Mouse (Mus musculus) gastrocnemius, postnatal 36 days (tissue): ENCODE results near the gene Scn4b. TPM values are rescaled to one million over a fixed set of nuclear protein-coding genes. Genes with fewer than 3 reads are reported as not detected.

Source experiments
- DNase-seq, 2 experiments: peaks; one replicate each; pipeline ENCODE4 v3.0.0; 2022
- intact Hi-C: fragments of 180-260 bp; cut with DNase I; formaldehyde crosslinking; loops from one replicate; pipeline ENCODE4 v1.15.1; 2025
- long read RNA-seq, 2 experiments: library from polyadenylated mRNA; stranded (forward); transcript quantifications; one replicate each; pipeline ENCODE4 v2.0.0; 2021
- total RNA-seq, 2 experiments: library from RNA; stranded (reverse); gene quantifications; 2 replicates each; pipeline ENCODE4 v1.2.3; 2021

The Scn4b gene
- 100 to 1,000 TPM; 209 to 240 TPM for total RNA-seq
- long read RNA-seq, experiment 1, partial matches to known transcripts = 1 of 43 reads
- long read RNA-seq, experiment 1, other reads (novel, unspliced or antisense) = 42 of 43 reads
- long read RNA-seq, experiment 2, full-length matches to known transcripts = 7 of 61 reads
- long read RNA-seq, experiment 2, partial matches to known transcripts = 54 of 61 reads
- long read RNA-seq, experiment 2, other reads (novel, unspliced or antisense) = 0 of 61 reads

DNA sequence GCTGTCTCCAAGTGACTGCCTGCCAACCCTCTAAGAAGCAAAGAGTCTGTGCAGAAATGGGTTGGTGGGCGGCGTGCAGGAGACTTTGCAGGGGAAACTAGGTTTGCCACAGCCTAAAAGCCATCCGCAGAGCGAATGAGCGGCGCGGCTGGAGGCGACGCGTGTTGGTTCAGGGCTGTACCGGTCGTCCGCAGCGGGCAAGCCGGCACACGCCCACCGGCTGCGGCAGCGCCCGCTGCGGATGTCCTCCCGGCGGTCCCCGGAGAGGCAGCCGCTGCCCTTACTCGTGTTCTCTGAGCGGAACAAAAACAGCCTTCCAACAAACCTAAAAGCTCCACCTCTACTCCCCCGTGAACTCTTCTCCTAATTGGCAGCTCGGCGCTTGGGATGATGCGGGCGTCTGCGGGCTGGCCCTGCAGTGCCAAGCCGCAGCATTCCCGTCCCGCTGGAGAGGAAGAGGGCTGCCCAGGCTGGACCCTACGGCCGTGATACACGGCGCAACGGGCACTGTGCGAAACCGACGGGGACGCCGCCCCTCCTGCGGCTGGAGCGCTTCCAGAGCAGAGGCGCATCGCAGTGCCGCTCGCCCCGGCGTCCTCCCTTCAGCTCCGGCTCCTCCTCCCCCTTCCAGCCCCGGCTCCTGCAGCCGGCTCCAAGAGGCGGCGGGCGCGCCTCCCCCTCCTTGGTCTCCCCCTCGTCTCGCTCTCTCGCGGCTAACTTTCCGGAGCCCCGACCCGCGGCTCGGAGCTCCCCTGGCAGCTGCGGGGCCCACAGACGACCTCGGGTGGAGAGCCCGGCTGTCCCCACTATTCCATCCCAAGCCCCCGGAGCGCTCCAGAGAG lies at the start of gene Scn4b:
TSS of gene Scn4b (plus strand) at position 205 of the 842 bp plus-strand sequence.
- intact Hi-C loops = no loop called here
- DNase-seq = peak; percentile 50 to 51

DNA sequence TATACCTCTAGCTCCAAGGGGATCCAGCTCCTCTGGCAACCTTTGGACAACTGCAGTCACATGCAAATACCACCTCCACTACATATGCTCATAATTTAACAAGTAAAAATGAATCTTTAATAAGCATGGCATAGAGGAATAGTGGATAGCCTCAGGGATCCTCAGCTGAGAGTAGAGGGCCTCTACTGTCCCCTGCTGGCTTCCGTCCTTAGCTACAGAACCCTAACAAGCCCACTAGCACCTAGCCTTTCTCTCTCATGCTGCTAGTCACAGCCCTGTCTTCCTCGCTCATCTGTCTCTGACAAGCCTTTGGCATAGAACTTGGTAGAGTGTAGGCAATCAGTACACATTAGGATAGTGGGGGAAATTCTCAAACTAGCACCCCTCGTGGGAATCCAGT lies 47.4 kb upstream of the Scn4b start:
- intact Hi-C loops = no loop called here
- no peak for DNase-seq

DNA sequence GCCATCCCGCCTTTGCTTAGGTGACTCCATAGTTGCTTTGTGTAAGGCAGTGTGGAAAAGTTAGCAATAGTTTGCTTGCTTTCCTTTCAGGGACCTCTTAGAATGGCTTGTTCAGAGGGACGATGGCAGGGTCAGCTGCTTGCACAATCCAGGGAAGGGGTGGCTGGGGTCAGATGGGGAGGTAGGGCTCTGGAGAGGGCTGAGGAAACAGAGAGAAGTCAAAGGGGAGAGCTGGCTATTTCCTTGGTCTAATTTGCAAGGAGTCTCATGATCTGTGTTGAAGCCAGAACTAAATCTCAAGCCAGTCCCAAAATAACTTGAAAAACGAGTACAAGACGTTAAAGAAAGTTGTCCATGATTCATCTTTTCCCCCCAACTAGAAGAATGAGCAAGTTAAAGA lies 45.6 kb upstream of the Scn4b start:
- intact Hi-C loops = no loop called here
- no peak for DNase-seq

DNA sequence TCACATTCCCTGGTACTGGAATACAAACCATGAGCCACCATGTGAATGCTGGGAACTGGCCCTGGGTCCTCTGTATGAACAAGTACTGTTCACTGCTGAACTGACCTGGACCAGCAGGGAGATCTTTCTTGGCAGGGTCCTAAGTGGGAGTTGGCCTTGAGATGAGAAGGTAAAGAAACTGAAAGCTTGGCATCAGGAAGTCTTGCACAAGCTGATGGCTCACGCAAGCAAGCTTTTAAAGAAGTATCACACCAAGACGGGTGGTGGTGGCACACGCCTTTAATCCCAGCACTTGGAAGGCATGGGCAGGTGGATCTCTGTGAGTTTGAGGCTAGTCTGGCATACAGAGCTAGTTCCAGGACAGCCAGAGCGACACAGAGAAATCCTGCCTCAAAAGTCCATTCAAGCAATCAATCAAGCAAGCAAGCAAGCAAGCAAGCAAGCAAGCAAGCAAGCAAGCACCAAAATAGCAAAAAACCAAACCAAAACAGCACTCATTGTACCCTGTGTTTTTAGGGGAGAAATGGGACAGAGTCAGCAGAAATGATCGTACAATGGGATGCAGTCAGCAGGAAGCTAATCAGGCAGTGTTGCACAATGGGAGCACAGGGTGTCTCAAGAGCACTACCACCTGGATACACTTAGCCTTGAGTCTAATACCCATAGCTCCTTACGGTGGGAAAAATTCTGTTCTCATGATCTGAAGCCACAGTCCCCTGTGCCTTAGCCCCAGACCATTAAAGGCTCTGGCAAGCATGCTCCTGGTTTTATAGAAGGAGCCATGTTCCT lies 42.9 kb upstream of the Scn4b start:
- intact Hi-C loops = no loop called here
- no peak for DNase-seq

DNA sequence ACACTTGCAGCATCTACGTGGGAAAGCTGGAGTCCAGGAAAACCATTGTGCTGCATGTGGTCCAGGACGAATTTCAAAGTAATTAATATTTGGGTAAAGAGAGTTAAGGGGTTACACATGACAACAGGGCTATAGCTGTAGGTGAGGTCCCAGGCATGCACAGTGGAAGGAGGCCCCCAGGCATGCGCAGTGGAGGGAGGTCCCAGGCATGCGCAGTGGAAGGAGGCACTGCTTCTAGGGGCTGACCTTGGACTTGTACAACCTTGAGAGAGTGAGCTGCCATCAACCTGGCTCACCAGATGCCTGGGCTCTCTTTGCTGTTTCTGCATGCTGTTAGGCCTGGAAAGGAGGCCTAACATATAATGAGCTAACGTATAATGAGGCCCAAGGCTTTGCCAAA lies 40.3 kb upstream of the Scn4b start:
- intact Hi-C loops = no loop called here

DNA sequence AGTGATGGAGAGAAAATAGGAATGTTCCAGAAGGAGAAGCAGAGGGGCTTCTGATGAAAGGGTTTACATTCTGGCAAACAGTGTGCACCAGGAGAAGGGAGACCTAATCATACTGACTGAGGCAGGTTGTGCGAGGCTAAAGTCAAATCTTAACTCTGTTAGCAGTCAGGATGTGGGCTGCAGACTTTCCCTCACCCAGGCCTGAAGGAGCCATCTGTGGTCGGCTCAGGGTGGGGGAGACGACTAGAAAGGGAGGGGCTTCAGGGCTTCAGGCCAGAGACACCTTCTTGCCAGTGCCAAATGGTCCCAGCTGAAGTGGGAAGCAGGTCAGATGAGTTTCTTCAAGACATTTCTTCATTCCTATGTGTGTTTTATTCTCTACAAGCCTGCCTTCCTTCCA lies 39.8 kb upstream of the Scn4b start:
- DNase-seq = no peak
- intact Hi-C loops = no loop called here

More for the DNA sequence above, 40.3 kb upstream of the Scn4b start:
- no peak for DNase-seq

DNA sequence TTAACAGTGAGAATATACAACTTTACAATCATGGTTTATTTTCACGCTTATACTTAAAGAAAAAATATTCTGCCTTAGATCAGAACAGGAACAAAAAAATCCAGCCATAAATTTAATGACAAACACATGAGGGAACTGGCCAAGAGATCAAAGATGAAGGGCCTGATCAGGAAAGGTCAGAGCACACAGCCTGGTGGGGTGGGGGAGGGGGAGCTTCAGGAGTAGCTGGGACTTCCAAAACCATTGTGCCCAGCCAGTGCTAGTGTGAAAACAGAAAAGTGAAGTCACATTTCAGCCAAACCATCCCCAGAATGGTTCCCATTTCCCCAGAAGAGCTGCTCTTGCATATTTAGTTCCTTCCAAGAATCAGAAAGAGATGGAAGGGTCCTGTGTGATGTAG lies 35.7 kb upstream of the Scn4b start:
- intact Hi-C loops = no loop called here
- DNase-seq = no peak

DNA sequence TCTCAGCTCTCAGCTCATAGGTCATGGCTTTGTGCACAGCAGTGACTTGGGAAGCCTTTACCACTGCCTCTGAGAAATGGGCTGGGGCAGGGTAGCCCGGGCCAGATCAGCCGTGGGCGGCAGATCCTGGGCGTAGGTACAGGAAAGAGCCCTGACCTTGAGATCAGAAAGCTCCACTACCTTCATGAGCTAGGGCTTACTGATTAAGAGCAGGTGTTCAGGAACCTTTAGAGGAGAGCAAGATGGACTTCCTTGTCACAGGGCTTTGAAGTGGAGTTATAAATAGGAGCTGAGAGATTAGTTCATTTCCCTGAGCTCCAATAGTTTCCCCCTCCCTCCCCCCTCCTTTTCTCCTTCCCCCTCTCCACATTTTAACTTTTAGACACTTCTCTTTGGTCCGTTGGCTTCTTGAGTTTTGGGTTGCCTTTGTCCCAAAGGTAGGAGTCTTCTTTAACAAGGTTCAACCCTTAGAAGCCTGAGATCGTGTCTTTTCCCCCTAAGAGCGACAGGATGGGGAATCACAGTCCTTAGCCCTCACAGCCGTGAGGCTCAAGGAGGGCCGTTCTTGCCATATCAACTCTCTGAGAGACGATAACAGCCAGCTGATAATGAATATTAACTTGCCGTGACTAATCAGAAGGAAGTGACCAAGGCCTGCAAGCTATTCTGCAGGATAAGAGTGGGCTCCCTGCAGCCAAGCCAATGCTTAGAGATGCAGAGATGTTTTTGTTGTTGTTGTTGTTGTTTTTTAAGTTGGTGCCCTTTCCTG lies 34.8 kb upstream of the Scn4b start:
- DNase-seq = no peak
- intact Hi-C loops = no loop called here

DNA sequence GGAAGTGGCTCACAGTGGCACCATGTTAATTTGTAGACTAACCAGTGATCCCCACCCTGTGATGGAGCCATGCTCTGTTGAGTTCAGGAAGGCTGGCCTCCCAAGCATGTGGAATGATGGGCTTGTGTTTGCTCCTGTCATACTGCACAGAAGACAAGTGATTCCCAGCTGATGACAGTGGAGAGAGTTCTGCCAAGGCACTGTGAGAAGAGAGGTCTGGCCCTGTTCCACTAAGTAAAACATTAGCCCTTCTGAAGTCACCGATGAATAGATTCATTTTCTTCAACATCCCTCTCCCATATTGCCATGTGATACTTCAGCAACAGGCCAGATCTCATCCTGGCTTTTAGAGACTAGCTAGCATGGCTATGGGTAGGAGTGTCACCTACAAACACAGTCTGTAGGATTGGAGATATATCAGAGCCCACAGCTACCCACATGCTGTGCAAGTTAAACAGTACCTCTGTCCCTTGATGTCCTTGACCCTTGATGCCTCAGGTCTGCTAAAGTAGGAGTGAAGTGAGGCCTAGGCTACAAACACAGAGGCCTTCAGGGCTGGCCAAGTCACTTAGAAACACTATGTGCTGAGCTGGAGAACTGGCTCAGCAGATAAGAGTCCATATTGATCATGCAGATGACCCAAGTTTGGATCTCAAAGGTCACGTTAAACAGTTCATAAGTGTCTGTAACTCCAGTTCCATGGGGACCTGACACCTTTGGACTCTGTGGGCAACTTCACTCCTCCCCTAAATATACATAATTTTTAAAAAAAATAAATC lies 32.4 kb upstream of the Scn4b start:
- DNase-seq = no peak
- intact Hi-C loops = no loop called here

DNA sequence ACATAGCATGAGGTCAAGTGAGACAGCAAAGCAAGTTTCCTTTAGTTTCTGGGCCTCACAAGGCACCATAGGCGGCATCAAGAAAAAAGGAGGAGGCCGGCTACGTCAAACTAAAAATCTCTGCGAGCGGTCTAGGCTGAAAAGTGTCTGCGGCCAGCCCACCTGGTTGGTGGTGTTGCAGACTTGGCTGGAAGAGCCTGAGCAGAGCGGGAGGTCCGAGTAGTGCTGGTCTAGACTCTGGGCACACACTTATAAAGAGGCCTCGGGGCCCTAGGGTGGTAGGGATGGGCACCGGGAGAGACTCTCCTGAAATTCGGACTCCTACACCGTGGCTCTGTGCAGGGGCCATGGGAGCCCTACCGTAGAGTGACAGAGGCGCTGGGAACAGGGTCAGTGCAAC lies 22.5 kb upstream of the Scn4b start:
- no peak for DNase-seq
- intact Hi-C loops = no loop called here

DNA sequence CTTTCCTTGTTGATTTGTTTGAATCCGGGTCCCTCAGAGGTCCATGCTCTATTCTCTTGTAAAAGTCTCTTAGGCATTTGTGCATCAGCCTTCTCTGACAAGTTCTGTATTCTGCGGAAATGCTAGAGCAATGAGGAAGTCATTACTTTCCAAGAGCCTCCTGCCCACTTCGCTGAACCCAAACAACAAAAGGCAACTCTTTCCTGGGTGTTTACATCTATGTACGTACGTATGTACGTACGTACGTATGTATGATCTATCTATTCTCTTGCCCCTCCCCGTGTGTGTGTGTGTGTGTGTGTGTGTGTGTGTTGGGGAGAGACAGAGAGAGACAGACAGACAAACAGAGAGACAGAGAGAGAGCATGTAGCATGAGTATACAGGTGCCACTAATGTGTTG lies 21.4 kb upstream of the Scn4b start:
- no peak for DNase-seq
- intact Hi-C loops = no loop called here

DNA sequence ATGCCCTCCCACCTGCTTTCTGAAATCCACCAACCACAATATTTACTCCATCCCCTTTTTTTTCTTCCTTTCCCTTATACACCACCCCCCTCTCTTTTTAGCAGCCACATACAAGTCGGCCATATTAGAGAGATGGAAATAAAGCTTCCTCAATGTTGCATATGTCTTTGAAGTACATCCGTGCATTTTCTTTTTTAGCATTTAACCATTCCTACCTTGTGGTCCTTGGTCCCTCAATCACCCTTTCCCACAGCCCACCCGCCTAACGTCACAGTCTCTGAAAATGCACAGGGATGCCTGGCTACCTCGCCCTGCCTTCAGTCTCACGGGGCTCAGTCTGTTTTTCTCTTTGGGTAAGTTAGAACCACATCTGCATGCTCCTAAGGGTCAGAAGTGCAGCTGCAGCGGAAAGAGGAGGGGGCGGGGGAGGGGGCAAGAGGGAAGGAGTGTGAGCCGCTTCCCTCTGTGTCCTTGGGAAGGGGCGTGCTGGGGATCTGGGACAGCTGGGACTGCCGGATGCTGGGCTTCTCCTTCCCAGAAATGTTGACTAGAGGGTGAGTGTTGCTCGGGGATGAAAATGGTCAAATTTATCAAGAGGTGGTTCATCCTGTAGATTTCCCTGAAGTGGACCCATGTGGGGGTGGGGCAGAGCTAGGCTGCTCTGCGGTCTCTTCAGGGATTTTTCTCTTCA lies 20.3 kb upstream of the Scn4b start, which contains the start of gene Scn2b:
TSS of gene Scn2b (plus strand) at position 42 of the 691 bp plus-strand sequence.
- DNase-seq = no peak
- intact Hi-C loops = no loop called here

DNA sequence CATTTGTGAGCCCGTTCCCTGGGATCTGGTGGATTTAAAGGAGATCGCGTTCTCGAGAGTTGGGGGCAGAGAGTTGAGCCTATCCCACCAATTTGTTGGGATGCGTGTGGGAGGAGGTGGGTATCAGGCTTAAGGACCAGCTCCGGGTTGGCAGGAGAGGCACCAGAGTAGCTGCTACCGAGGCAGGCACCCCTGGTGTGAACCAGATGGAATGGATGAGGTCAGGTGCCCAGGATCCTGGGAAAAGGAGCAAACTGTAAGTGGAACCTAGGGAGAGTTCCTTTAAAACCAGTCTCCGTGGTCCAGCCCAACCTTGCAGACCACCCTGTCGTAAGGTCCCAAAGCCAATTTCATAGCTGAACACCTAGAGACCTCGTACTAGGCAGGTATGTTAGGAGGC lies 19.6 kb upstream of the Scn4b start:
- DNase-seq = no peak
- intact Hi-C loops = no loop called here

DNA sequence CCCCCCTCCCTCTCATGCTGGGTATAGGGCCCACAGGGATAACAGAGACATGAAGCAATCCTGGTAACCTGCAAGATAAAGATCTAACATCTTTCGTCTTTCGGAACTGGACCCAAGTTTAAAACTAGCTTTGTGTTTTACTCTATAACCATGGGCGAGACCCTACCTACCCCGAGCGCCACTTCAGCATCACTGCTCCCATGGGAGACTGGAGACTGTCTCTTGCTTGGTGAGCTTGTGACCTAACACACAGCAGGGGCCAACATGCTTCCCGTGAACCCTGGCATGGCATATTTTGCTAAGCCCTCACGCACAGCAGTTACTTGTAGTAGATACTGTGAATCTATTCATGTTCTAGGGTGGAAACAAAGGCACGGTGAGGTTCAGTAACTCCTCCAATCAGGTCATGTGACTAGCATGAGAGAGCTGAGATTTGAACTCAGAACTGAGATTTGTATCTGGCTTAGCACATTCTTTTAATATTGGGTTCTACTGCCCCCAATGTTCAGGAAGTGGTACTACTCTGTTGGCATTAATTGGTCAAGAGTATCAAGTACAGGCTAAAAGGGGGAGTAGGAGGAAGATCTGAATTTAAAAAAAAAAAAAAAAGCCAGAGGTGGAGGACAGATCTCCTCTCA lies 18.8 kb upstream of the Scn4b start:
- intact Hi-C loops = no loop called here
- no peak for DNase-seq

DNA sequence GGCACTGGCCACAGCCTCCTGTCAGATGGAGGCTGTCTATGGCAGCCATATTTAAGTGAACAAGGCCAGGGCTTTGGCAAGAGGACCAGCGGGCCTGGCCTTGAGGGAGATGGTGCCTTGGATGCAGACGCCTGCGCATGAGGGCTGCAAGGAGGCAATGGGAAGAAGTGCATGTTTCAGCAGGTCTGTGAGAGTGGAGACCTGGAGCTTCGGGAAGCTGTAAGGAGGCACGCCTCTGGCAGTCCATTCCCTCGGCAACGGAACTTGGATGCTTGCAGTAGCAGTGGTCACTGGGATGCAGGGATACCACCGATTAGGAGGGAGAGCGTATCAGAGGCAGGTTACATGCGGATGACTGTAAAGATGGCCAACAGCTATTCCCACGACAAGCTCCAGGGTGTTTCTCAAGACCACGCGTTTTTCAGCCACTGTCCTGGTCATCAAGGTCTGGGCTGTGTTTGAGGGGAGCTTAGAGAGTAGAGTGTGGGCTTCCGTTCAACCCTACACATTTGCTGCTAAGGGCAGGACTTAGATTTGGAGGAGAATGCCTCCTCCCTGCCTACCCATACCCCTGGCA lies 18.2 kb upstream of the Scn4b start:
- DNase-seq = no peak
- intact Hi-C loops = no loop called here

DNA sequence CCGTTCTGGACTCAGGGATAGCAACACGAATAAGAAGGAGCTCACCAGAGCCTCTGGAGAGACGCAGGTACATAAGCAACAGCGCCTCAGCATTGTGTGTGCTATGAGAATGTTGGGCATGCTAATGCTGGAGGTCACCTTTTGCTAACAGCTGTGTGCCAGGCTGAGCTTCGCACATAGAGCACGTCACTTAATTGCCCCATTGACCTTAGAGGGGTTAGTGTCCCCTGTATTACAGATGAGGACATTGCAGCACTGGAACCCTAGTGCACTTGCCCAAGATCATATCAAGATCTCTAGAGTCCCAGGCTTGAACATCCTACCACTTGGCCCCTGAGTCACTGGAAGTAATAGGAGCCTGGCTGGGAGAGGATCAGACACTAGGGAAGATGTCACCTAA lies 17.6 kb upstream of the Scn4b start:
- intact Hi-C loops = no loop called here

DNA sequence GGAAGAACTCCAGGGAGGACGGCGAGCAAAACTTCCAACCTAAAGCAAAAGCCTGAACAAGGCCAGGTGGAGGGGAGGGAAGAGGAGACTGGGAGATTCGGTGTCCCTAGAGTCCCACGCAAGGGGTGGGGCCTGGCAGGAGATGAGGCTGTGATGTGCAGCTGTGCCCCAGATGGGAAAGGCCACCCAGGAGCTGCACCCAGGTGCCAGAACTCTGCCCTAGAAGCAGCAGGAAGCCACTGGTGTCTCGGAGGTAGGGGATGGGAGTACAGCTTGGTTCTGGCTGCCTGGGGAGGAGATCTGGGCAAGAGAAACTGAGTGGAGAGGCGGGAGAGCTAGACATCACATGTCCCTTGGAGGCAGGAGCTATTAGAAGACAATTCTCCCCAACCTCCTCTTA lies 17.2 kb upstream of the Scn4b start:
- intact Hi-C loops = loop anchor here (1.0 kb wide), 2 partner anchors 13 to 25 kb away; no protein-coding TSS in a partner anchor
- DNase-seq = no peak

More for the DNA sequence above, 17.6 kb upstream of the Scn4b start:
- DNase-seq = no peak

DNA sequence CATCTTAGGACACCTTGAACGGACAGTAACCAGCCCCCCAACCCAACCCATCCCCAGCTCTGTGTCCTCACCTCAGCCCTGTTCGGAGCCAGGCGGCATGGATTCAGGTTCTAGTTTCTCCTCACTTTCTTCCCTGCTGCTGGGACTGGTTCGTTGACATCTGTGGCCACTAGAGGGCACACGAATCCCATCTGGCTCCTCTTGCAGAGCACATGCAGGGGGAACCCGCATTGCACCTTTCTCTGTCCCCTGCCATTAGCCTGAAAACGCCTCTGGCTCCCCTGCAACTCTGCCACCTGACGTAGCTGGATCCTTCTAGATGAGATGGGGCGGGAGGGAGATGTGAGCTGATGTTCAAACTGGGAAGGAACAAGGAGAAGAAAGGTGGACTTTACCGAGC lies 16.4 kb upstream of the Scn4b start:
- DNase-seq = peak; percentile 60 to 66
- intact Hi-C loops = loop anchor here (1.0 kb wide), 2 partner anchors 13 to 25 kb away; no protein-coding TSS in a partner anchor
